Mouse (Mus musculus) lung, embryonic 16.5 days (tissue): ENCODE measurements at regions not wholly inside any gene's neighbourhood (a gene's known extent, or its start where the extent isn't known, plus 50 kb on each side); places are given as distances from the start of the nearest gene placed in this dataset.

Experiments used
- ATAC-seq: fragments of 200-750 bp; cut with Nextera tagmentation; 2 replicates; pipeline ENCODE4 v1.8.0; 2017; ENCODE audit warnings: low read depth, mild to moderate bottlenecking, moderate library complexity
- H3K27ac ChIP-seq: fragments of 300-500 bp; sonication (generic); 2 replicates; pipeline ENCODE4 v1.5.1; 2014; ENCODE audit warnings: mild to moderate bottlenecking, control low read depth, low read length
- H3K27me3 ChIP-seq: fragments of 300-500 bp; sonication (generic); 2 replicates; pipeline ENCODE4 v1.6.1; 2014; ENCODE audit warnings: low read depth, low read length, mixed read lengths; ENCODE audit not compliant: control insufficient read depth, insufficient read depth
- H3K36me3 ChIP-seq: fragments of 300-500 bp; sonication (generic); 2 replicates; pipeline ENCODE4 v1.6.1; 2014; ENCODE audit warnings: low read length; ENCODE audit not compliant: control insufficient read depth, insufficient read depth
- H3K4me1 ChIP-seq: fragments of 300-500 bp; sonication (generic); replicated peaks from 2 replicates; pipeline ENCODE4 v1.6.1; 2014; ENCODE audit warnings: low read length, mixed read lengths; ENCODE audit not compliant: control insufficient read depth, insufficient read depth
- H3K4me2 ChIP-seq: fragments of 300-500 bp; sonication (generic); 2 replicates; pipeline ENCODE4 v1.6.1; 2014; ENCODE audit warnings: low read depth, low read length, control low read depth
- H3K4me3 ChIP-seq: fragments of 300-500 bp; sonication (generic); 2 replicates; pipeline ENCODE4 v1.5.1; 2014; ENCODE audit warnings: mild to moderate bottlenecking, low read length, control low read depth
- H3K9ac ChIP-seq: fragments of 300-500 bp; sonication (generic); 2 replicates; pipeline ENCODE4 v1.6.1; 2014; ENCODE audit warnings: low read length, control low read depth
- H3K9me3 ChIP-seq: fragments of 300-500 bp; sonication (generic); 2 replicates; pipeline ENCODE4 v1.6.1; 2016; ENCODE audit warnings: low read length; ENCODE audit not compliant: control insufficient read depth
- WGBS: fragments of 180-500 bp; shearing (Covaris S2); extraction: QIAGEN DNeasy Blood & Tissue Kit; methylation state at CpG from one replicate; pipeline ENCODE4 v1.1.7; 2014; 5-methylcytosine and 5-hydroxymethylcytosine counted together

GRCm38 (mm10) chr11:19392190-19392589, 373.4 kb upstream of the Meis1 start:
- 60% methylated on average over 1 of the region's 1 CpGs for WGBS
- H3K9me3 ChIP-seq, result no peaks in the 10 kb centered on the region
- H3K9ac ChIP-seq, result no peak overlapping the region
- no peaks in the 10 kb centered on the region for H3K4me1 ChIP-seq
- no peaks in the 10 kb centered on the region for H3K36me3 ChIP-seq
- H3K4me2 ChIP-seq, result no peak overlapping the region
- no peaks in the 10 kb centered on the region for H3K27me3 ChIP-seq
- ATAC-seq, result no peak
- H3K4me3 ChIP-seq, result no peak overlapping the region
- no peak overlapping the region for H3K27ac ChIP-seq

GRCm38 (mm10) chr11:19394372-19394771, 375.6 kb upstream of the Meis1 start:
- no peaks in the 10 kb centered on the region for H3K4me1 ChIP-seq
- no peaks in the 10 kb centered on the region for H3K9me3 ChIP-seq
- H3K27me3 ChIP-seq, result no peaks in the 10 kb centered on the region
- no peaks in the 10 kb centered on the region for H3K36me3 ChIP-seq
- ATAC-seq, result no peak
- no peak overlapping the region for H3K4me2 ChIP-seq
- H3K4me3 ChIP-seq, result no peak overlapping the region
- no peak overlapping the region for H3K27ac ChIP-seq
- H3K9ac ChIP-seq, result no peak overlapping the region

GRCm38 (mm10) chr11:19400396-19400795, 381.6 kb upstream of the Meis1 start:
- H3K4me1 ChIP-seq, result no peaks in the 10 kb centered on the region
- ATAC-seq, result no peak
- H3K36me3 ChIP-seq, result no peaks in the 10 kb centered on the region
- no peaks in the 10 kb centered on the region for H3K9me3 ChIP-seq
- 79% methylated on average over 7 of the region's 7 CpGs for WGBS
- H3K27me3 ChIP-seq, result no peaks in the 10 kb centered on the region
- no peak overlapping the region for H3K4me2 ChIP-seq
- no peak overlapping the region for H3K4me3 ChIP-seq
- H3K9ac ChIP-seq, result no peak overlapping the region
- H3K27ac ChIP-seq, result no peak overlapping the region

GRCm38 (mm10) chr11:19420143-19420542, 401.4 kb upstream of the Meis1 start:
- Histone ChIP-seq H3K9me3 (no peaks in the 10 kb centered on the region), H3K4me3 (no peak overlapping the region), H3K4me2 (no peak overlapping the region), H3K27me3 (no peaks in the 10 kb centered on the region), H3K36me3 (no peaks in the 10 kb centered on the region), H3K27ac (no peak overlapping the region), H3K9ac (no peak overlapping the region), H3K4me1 (no peaks in the 10 kb centered on the region)
- 76% methylated on average over 2 of the region's 2 CpGs for WGBS
- ATAC-seq, result no peak

GRCm38 (mm10) chr11:19423268-19423667, 404.5 kb upstream of the Meis1 start:
- H3K9ac ChIP-seq, result no peak overlapping the region
- ATAC-seq, result no peak
- H3K4me2 ChIP-seq, result peak overlapping the region; percentile 9; the same call in 1 of the 2 replicates
- no peaks in the 10 kb centered on the region for H3K36me3 ChIP-seq
- H3K9me3 ChIP-seq, result no peaks in the 10 kb centered on the region
- H3K27me3 ChIP-seq, result no peaks in the 10 kb centered on the region
- no peak overlapping the region for H3K4me3 ChIP-seq
- no peaks in the 10 kb centered on the region for H3K4me1 ChIP-seq
- H3K27ac ChIP-seq, result no peak overlapping the region

- peak overlapping the region; percentile 9; the same call in 1 of the 2 replicates for H3K4me2 ChIP-seq
- H3K27ac ChIP-seq, result no peak overlapping the region
Measured at GRCm38 (mm10) chr11:19423841-19424815, 405.3 kb upstream of the Meis1 start.

GRCm38 (mm10) chr11:19427559-19427958, 408.8 kb upstream of the Meis1 start:
- H3K4me3 ChIP-seq, result no peak overlapping the region
- H3K9ac ChIP-seq, result no peak overlapping the region
- no peak for ATAC-seq
- H3K4me2 ChIP-seq, result no peak overlapping the region
- WGBS, result 84% methylated on average over 1 of the region's 1 CpGs
- H3K9me3 ChIP-seq, result no peaks in the 10 kb centered on the region
- no peaks in the 10 kb centered on the region for H3K36me3 ChIP-seq
- H3K4me1 ChIP-seq, result no peaks in the 10 kb centered on the region
- H3K27me3 ChIP-seq, result no peaks in the 10 kb centered on the region
- H3K27ac ChIP-seq, result no peak overlapping the region

More at GRCm38 (mm10) chr11:19423841-19424815, 405.3 kb upstream of the Meis1 start:
- Histone ChIP-seq H3K36me3 (no peaks in the 10 kb centered on the region), H3K4me3 (no peak overlapping the region), H3K9ac (no peak overlapping the region), H3K9me3 (no peaks in the 10 kb centered on the region), H3K4me1 (no peaks in the 10 kb centered on the region), H3K27me3 (no peaks in the 10 kb centered on the region)
- ATAC-seq, result no peak
- 47% methylated on average over 20 of the region's 20 CpGs for WGBS

- Histone ChIP-seq H3K4me1 (no peaks in the 10 kb centered on the region), H3K36me3 (no peaks in the 10 kb centered on the region), H3K4me3 (no peak overlapping the region), H3K4me2 (no peak overlapping the region), H3K27me3 (no peaks in the 10 kb centered on the region), H3K9ac (no peak overlapping the region), H3K9me3 (no peaks in the 10 kb centered on the region), H3K27ac (no peak overlapping the region)
- ATAC-seq, result no peak
- 82% methylated on average over 13 of the region's 13 CpGs for WGBS
Measured at GRCm38 (mm10) chr11:19433680-19434619, 415.2 kb upstream of the Meis1 start.

- Histone ChIP-seq H3K9ac (no peak overlapping the region), H3K4me2 (no peak overlapping the region), H3K9me3 (no peaks in the 10 kb centered on the region), H3K27me3 (no peaks in the 10 kb centered on the region), H3K4me1 (no peaks in the 10 kb centered on the region), H3K4me3 (no peak overlapping the region), H3K36me3 (no peaks in the 10 kb centered on the region), H3K27ac (no peak overlapping the region)
- no peak for ATAC-seq
- WGBS, result 81% methylated on average over 5 of the region's 5 CpGs
Measured at GRCm38 (mm10) chr11:19438385-19438784, 419.6 kb upstream of the Meis1 start.
